Mouse (Mus musculus) intestine, embryonic 16.5 days (tissue): ENCODE measurements around the gene Rapgef3. TPM values are rescaled to one million over a fixed set of nuclear protein-coding genes. Genes with fewer than 3 reads are reported as not detected.
A peak's percentile ranks its signal among the peaks of the same experiment; 100 is the strongest.

Experiments used
- ATAC-seq: fragments of 200-750 bp; cut with Nextera tagmentation; 2 replicates; pipeline ENCODE4 v1.8.0; 2017; ENCODE audit warnings: moderate TSS enrichment, moderate library complexity
- H3K27ac ChIP-seq: fragments of 300-500 bp; sonication (generic); 2 replicates; pipeline ENCODE4 v1.5.1; 2014; ENCODE audit warnings: mild to moderate bottlenecking, low read length
- H3K27me3 ChIP-seq: fragments of 300-500 bp; sonication (generic); replicated peaks from 2 replicates; pipeline ENCODE4 v1.6.1; 2014; ENCODE audit warnings: low read length, control low read depth, mixed read lengths; ENCODE audit not compliant: control insufficient read depth, insufficient read depth
- H3K36me3 ChIP-seq: fragments of 300-500 bp; sonication (generic); 2 replicates; pipeline ENCODE4 v1.6.1; 2014; ENCODE audit warnings: low read length, control low read depth; ENCODE audit not compliant: control insufficient read depth, insufficient read depth
- H3K4me1 ChIP-seq: fragments of 300-500 bp; sonication (generic); 2 replicates; pipeline ENCODE4 v1.6.1; 2014; ENCODE audit warnings: low read length, control low read depth, mixed read lengths; ENCODE audit not compliant: control insufficient read depth, insufficient read depth
- H3K4me2 ChIP-seq: fragments of 300-500 bp; sonication (generic); 2 replicates; pipeline ENCODE4 v1.6.1; 2014; ENCODE audit warnings: low read depth, low read length, control low read depth
- H3K4me3 ChIP-seq: fragments of 300-500 bp; sonication (generic); 2 replicates; pipeline ENCODE4 v1.5.1; 2014; ENCODE audit warnings: mild to moderate bottlenecking, low read length
- H3K9ac ChIP-seq: fragments of 300-500 bp; sonication (generic); 2 replicates; pipeline ENCODE4 v1.6.1; 2014; ENCODE audit warnings: low read depth, low read length
- H3K9me3 ChIP-seq: fragments of 300-500 bp; sonication (generic); 2 replicates; pipeline ENCODE4 v1.6.1; 2016; ENCODE audit warnings: low read length, control low read depth; ENCODE audit not compliant: control insufficient read depth
- WGBS: fragments of 180-500 bp; shearing (Covaris S2); extraction: QIAGEN DNeasy Blood & Tissue Kit; methylation state at CpG from one replicate; pipeline ENCODE4 v1.1.7; 2014; 5-methylcytosine and 5-hydroxymethylcytosine counted together
- polyA plus RNA-seq: library from polyadenylated mRNA; unstranded; fragments of >200 nt; fragmentation: Nextera tagmentation; extraction: Ambion mirVana; gene quantifications from 2 replicates; pipeline ENCODE4 v1.2.1, GENCODE M21; 2015

The Rapgef3 gene
- polyA plus RNA-seq, 1 experiment from 2014 or later = 7.9 TPM

- Histone ChIP-seq H3K9ac (no peak overlapping the region), H3K9me3 (no peaks in the 10 kb centered on the region), H3K4me3 (no peak overlapping the region), H3K27me3 (no peaks in the 10 kb centered on the region), H3K27ac (no peak overlapping the region), H3K4me1 (no peaks in the 10 kb centered on the region), H3K36me3 (no peaks in the 10 kb centered on the region), H3K4me2 (no peak overlapping the region)
- ATAC-seq = no peak
- 84% methylated on average over 17 of the region's 17 CpGs for WGBS
Measured at GRCm38 (mm10) chr15:97724346-97725197, 43.2 kb downstream of the Rapgef3 start.

- WGBS = 87% methylated on average over 6 of the region's 6 CpGs
Measured at GRCm38 (mm10) chr15:97723536-97724345, 44.0 kb downstream of the Rapgef3 start.

GRCm38 (mm10) chr15:97721008-97721701, 46.6 kb downstream of the Rapgef3 start:
- no peak for ATAC-seq
- Histone ChIP-seq H3K36me3 (no peaks in the 10 kb centered on the region), H3K4me3 (no peak overlapping the region), H3K27me3 (no peaks in the 10 kb centered on the region), H3K27ac (no peak overlapping the region), H3K4me1 (no peaks in the 10 kb centered on the region), H3K9ac (no peak overlapping the region), H3K4me2 (no peak overlapping the region), H3K9me3 (no peaks in the 10 kb centered on the region)
- 73% methylated on average over 15 of the region's 15 CpGs for WGBS

More at GRCm38 (mm10) chr15:97723536-97724345, 44.0 kb downstream of the Rapgef3 start:
- Histone ChIP-seq H3K4me1 (no peaks in the 10 kb centered on the region), H3K36me3 (no peaks in the 10 kb centered on the region), H3K4me3 (no peak overlapping the region), H3K27ac (no peak overlapping the region), H3K9ac (no peak overlapping the region), H3K27me3 (no peaks in the 10 kb centered on the region), H3K4me2 (no peak overlapping the region), H3K9me3 (no peaks in the 10 kb centered on the region)
- ATAC-seq = no peak

- no peaks in the 10 kb centered on the region for H3K9me3 ChIP-seq
- H3K27ac ChIP-seq = peak overlapping the region; percentile 51
- H3K9ac ChIP-seq = 0 out of 2 replicates have a peak overlapping the region, but pooled peaks have one; percentile 14
- no peak overlapping the region for H3K4me2 ChIP-seq
- no peaks in the 10 kb centered on the region for H3K27me3 ChIP-seq
- H3K4me1 ChIP-seq = no peaks in the 10 kb centered on the region
- ATAC-seq = no peak
- no peaks in the 10 kb centered on the region for H3K36me3 ChIP-seq
- 75% methylated on average over 12 of the region's 12 CpGs for WGBS
- H3K4me3 ChIP-seq = no peak overlapping the region
Measured at GRCm38 (mm10) chr15:97720026-97720675, 47.6 kb downstream of the Rapgef3 start.

GRCm38 (mm10) chr15:97719494-97719893, 48.3 kb downstream of the Rapgef3 start:
- ATAC-seq = no peak
- H3K4me1 ChIP-seq = no peaks in the 10 kb centered on the region
- H3K4me3 ChIP-seq = no peak overlapping the region
- H3K9me3 ChIP-seq = no peaks in the 10 kb centered on the region
- WGBS = 93% methylated on average over 12 of the region's 12 CpGs
- no peak overlapping the region for H3K9ac ChIP-seq
- no peak overlapping the region for H3K27ac ChIP-seq
- no peak overlapping the region for H3K4me2 ChIP-seq
- no peaks in the 10 kb centered on the region for H3K27me3 ChIP-seq
- no peaks in the 10 kb centered on the region for H3K36me3 ChIP-seq

GRCm38 (mm10) chr15:97718535-97719155, 49.1 kb downstream of the Rapgef3 start:
- Histone ChIP-seq H3K9me3 (no peaks in the 10 kb centered on the region), H3K4me1 (no peaks in the 10 kb centered on the region), H3K36me3 (no peaks in the 10 kb centered on the region), H3K9ac (no peak overlapping the region), H3K4me3 (no peak overlapping the region), H3K27me3 (no peaks in the 10 kb centered on the region), H3K4me2 (no peak overlapping the region), H3K27ac (no peak overlapping the region)
- WGBS = 84% methylated on average over 8 of the region's 8 CpGs
- ATAC-seq = no peak

GRCm38 (mm10) chr15:97717861-97718534, 49.8 kb downstream of the Rapgef3 start:
- no peaks in the 10 kb centered on the region for H3K36me3 ChIP-seq
- no peaks in the 10 kb centered on the region for H3K9me3 ChIP-seq
- H3K4me3 ChIP-seq = no peak overlapping the region
- no peaks in the 10 kb centered on the region for H3K4me1 ChIP-seq
- no peak overlapping the region for H3K9ac ChIP-seq
- no peak overlapping the region for H3K4me2 ChIP-seq
- WGBS = 22% methylated on average over 12 of the region's 12 CpGs
- no peaks in the 10 kb centered on the region for H3K27me3 ChIP-seq
- no peak overlapping the region for H3K27ac ChIP-seq
- ATAC-seq = no peak; the same call in 1 of the 2 replicates

GRCm38 (mm10) chr15:97716782-97717181, 51.0 kb downstream of the Rapgef3 start:
- no peaks in the 10 kb centered on the region for H3K4me1 ChIP-seq
- H3K9ac ChIP-seq = no peak overlapping the region
- H3K4me2 ChIP-seq = no peak overlapping the region
- H3K36me3 ChIP-seq = no peaks in the 10 kb centered on the region
- no peak for ATAC-seq
- 87% methylated on average over 11 of the region's 11 CpGs for WGBS
- H3K4me3 ChIP-seq = no peak overlapping the region
- H3K27me3 ChIP-seq = no peaks in the 10 kb centered on the region
- no peak overlapping the region for H3K27ac ChIP-seq
- no peaks in the 10 kb centered on the region for H3K9me3 ChIP-seq
